Mouse (Mus musculus) limb, embryonic 15.5 days (tissue): Measurements from ENCODE around the gene Slx4. TPM values are rescaled to one million over a fixed set of nuclear protein-coding genes. Genes with fewer than 3 reads are reported as not detected.

Source experiments
- ATAC-seq: fragments of 200-750 bp; cut with Nextera tagmentation; 2 replicates; pipeline ENCODE4 v1.8.0; 2017; ENCODE audit warnings: low read depth, moderate TSS enrichment; ENCODE audit not compliant: insufficient number of reproducible peaks, low FRiP score, low TSS enrichment
- H3K27ac ChIP-seq: fragments of 300-500 bp; sonication (generic); 2 replicates; pipeline ENCODE4 v1.5.1; 2015; ENCODE audit warnings: moderate library complexity, mild to moderate bottlenecking, inconsistent platforms
- H3K27me3 ChIP-seq: fragments of 300-500 bp; sonication (generic); 2 replicates; pipeline ENCODE4 v1.6.1; 2015; ENCODE audit warnings: inconsistent platforms
- H3K36me3 ChIP-seq: fragments of 300-500 bp; sonication (generic); 2 replicates; pipeline ENCODE4 v1.6.1; 2015; ENCODE audit warnings: inconsistent platforms
- H3K4me1 ChIP-seq: fragments of 300-500 bp; sonication (generic); 2 replicates; pipeline ENCODE4 v1.6.1; 2015; ENCODE audit warnings: inconsistent platforms
- H3K4me2 ChIP-seq: fragments of 300-500 bp; sonication (generic); 2 replicates; pipeline ENCODE4 v1.6.1; 2015; ENCODE audit warnings: mild to moderate bottlenecking, inconsistent platforms
- H3K4me3 ChIP-seq: fragments of 300-500 bp; sonication (generic); 2 replicates; pipeline ENCODE4 v1.5.1; 2015; ENCODE audit warnings: mild to moderate bottlenecking, inconsistent platforms
- H3K9ac ChIP-seq: fragments of 300-500 bp; sonication (generic); 2 replicates; pipeline ENCODE4 v1.6.1; 2015; ENCODE audit warnings: inconsistent platforms
- H3K9me3 ChIP-seq: fragments of 300-500 bp; sonication (generic); 2 replicates; pipeline ENCODE4 v1.6.1; 2016; ENCODE audit warnings: inconsistent platforms
- WGBS: fragments of 180-500 bp; shearing (Covaris S2); methylation state at CpG from one replicate; pipeline ENCODE4 v1.1.7; 2015; 5-methylcytosine and 5-hydroxymethylcytosine counted together
- polyA plus RNA-seq: library from polyadenylated mRNA; unstranded; fragments of >200 nt; fragmentation: Nextera tagmentation; extraction: Ambion mirVana; gene quantifications from 2 replicates; pipeline ENCODE4 v1.2.1, GENCODE M21; 2015

Gene Slx4
- polyA plus RNA-seq, 1 experiment from 2014 or later, result 16.6 TPM

DNA sequence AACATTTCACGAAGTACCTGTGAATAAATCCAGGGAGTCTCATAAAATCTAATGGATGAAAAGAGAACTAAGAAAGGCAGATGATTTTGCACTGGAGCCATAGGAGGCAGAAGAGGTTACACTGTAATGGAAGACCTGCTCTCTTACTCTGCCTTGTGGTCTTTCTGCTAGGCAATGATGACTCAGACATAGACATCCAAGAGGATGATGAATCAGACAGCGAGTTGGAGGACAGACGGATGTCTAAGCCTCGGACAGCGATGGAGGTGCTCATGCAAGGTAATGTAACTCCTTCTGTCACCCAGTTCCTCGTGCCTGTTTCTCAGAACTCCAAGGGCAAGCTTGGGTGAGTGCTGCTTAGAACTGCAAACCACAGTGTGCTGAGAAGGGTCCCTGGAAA lies 70.0 kb downstream of the Slx4 start:
- Histone ChIP-seq H3K27ac (no peak overlapping the region), H3K9ac (no peak overlapping the region), H3K4me1 (no peaks in the 10 kb centered on the region), H3K27me3 (no peaks in the 10 kb centered on the region), H3K4me2 (no peak overlapping the region), H3K9me3 (no peaks in the 10 kb centered on the region), H3K4me3 (no peak overlapping the region), H3K36me3 (peaks cover 81% of the 10 kb centered on the region)
- WGBS, result 92% methylated on average over 6 of the region's 6 CpGs
- no peak for ATAC-seq

DNA sequence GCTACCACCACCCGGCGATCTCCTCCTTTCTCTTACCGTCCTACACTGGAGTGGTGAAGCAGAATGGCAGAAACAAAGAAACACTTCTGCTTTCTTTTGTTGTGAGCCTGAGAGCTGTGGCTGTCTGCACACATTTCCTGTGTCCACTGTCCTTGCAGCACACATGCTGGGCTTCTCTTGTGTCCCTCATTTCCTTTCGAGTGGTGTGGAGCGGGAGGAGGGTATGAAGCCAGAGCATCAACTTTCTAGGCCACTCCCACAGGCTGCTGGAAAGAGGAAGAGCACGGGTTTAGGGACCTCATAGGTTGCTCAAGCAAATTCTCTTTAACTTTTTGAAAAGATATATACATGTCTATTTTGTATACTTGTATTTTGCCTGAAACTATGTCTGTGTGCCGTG lies 74.4 kb downstream of the Slx4 start:
- Histone ChIP-seq H3K4me1 (no peaks in the 10 kb centered on the region), H3K4me2 (no peak overlapping the region), H3K9me3 (no peaks in the 10 kb centered on the region), H3K9ac (no peak overlapping the region), H3K27ac (no peak overlapping the region), H3K4me3 (no peak overlapping the region), H3K36me3 (peaks cover 71% of the 10 kb centered on the region), H3K27me3 (no peaks in the 10 kb centered on the region)
- WGBS, result 84% methylated on average over 7 of the region's 7 CpGs
- ATAC-seq, result no peak

Other genes starting within 250 kb of the Slx4 start
- not detected in 2 replicates for gene Olfr15, start 172.9 kb downstream of the Slx4 start, polyA plus RNA-seq
- gene Zfp174, start 156.5 kb downstream of the Slx4 start, polyA plus RNA-seq, result 1.9 TPM in 2 replicates
- 54.2 and 56.0 TPM in 2 replicates for gene Naa60, start 131.4 kb downstream of the Slx4 start, polyA plus RNA-seq
- gene Zfp597, start 119.2 kb downstream of the Slx4 start, polyA plus RNA-seq, result 6.2 and 6.8 TPM in 2 replicates
- 2.7 and 3.4 TPM in 2 replicates for gene Gm20695, start 119.1 kb downstream of the Slx4 start, polyA plus RNA-seq
- gene 1700037C18Rik, start 95.1 kb downstream of the Slx4 start, polyA plus RNA-seq, result 6.1 and 7.7 TPM in 2 replicates
- 26.7 and 33.4 TPM in 2 replicates for gene Cluap1, start 95.0 kb downstream of the Slx4 start, polyA plus RNA-seq
- gene Nlrc3, start 27.1 kb downstream of the Slx4 start, polyA plus RNA-seq, result 1.00 and 1.2 TPM in 2 replicates
- gene Dnase1, start 33.2 kb upstream of the Slx4 start, polyA plus RNA-seq, result 3.1 and 4.2 TPM in 2 replicates
- gene Trap1, start 74.1 kb upstream of the Slx4 start, polyA plus RNA-seq, result 75.7 and 86.1 TPM in 2 replicates
- 31.3 and 35.9 TPM in 2 replicates for gene Crebbp, start 210.2 kb upstream of the Slx4 start, polyA plus RNA-seq